Mouse (Mus musculus) CD8-positive naive resting alpha-beta T cell, adult 2 months (primary cell): ENCODE results near the gene Gm28576.
"Not testable (repeated sequence)": the region's sequence is repeated elsewhere in the genome, so short reads cannot be mapped to it uniquely, and the experiment has no call there.

Source experiments
- DNase-seq, 2 experiments: peaks; one replicate each; pipeline ENCODE4 v3.0.0; 2022; ENCODE audit warnings: low read depth in 2 of 2, low spot score in 2 of 2

Gene Gm28576

GRCm38 (mm10) chrY:7722641-7723040 lies at the start of gene Gm28576:
TSS of gene Gm28576 (plus strand) at chrY:7722941.
- DNase-seq, result not testable (repeated sequence)
